Mouse (Mus musculus) ES-E14 (cell line): ENCODE results near the gene Acvr1b. TPM values are rescaled to one million over a fixed set of nuclear protein-coding genes. Genes with fewer than 3 reads are reported as not detected.

Source experiments
- DNase-seq: peaks from one replicate; pipeline ENCODE4 v3.0.0-alpha.2; 2013; ENCODE audit warnings: low read depth, low spot score
- H3K27ac ChIP-seq: 2 replicates; pipeline ENCODE4 v1.5.1; 2012; ENCODE audit warnings: low read depth, mild to moderate bottlenecking, low read length, moderate library complexity, mixed read lengths; ENCODE audit not compliant: poor library complexity, insufficient read depth, severe bottlenecking
- H3K36me3 ChIP-seq: 2 replicates; pipeline ENCODE4 v1.6.1; 2012; ENCODE audit warnings: mild to moderate bottlenecking, low read length, moderate library complexity, mixed read lengths; ENCODE audit not compliant: control insufficient read depth, poor library complexity, insufficient read depth, severe bottlenecking
- H3K4me1 ChIP-seq, 2 experiments: fragments of 150-350 bp in 1 of 2; sonication (generic) in 1 of 2; 2 replicates each; pipeline ENCODE4 v1.6.1; 2012; ENCODE audit warnings: low read length in 2 of 2, mild to moderate bottlenecking in 1 of 2, mixed read lengths in 1 of 2; ENCODE audit not compliant: control insufficient read depth in 2 of 2, insufficient read depth in 2 of 2, poor library complexity in 1 of 2
- H3K4me3 ChIP-seq, 2 experiments: fragments of 150-350 bp in 1 of 2; sonication (generic) in 1 of 2; 2 replicates each; pipeline ENCODE4 v1.5.1; 2012; ENCODE audit warnings: low read length in 2 of 2, low read depth in 1 of 2, mild to moderate bottlenecking in 1 of 2, mixed read lengths in 1 of 2; ENCODE audit not compliant: insufficient read depth in 1 of 2, poor library complexity in 1 of 2, severe bottlenecking in 1 of 2
- H3K9ac ChIP-seq: 2 replicates; pipeline ENCODE4 v1.6.1; 2012; ENCODE audit warnings: low read depth, mild to moderate bottlenecking, low read length, mixed read lengths; ENCODE audit not compliant: poor library complexity, insufficient read depth, severe bottlenecking
- H3K9me3 ChIP-seq: fragments of 150-350 bp; sonication (generic); 2 replicates; pipeline ENCODE4 v1.6.1; 2012; ENCODE audit warnings: low read depth, mild to moderate bottlenecking, low read length; ENCODE audit not compliant: control insufficient read depth, insufficient read depth
- CHD2 ChIP-seq: IDR thresholded peaks from 2 replicates; pipeline ENCODE4 v1.6.1; 2014; ENCODE audit warnings: mild to moderate bottlenecking, low read depth, low read length, inconsistent platforms
- HCFC1 ChIP-seq: IDR thresholded peaks from 2 replicates; pipeline ENCODE4 v1.6.1; 2012; ENCODE audit warnings: low read length, inconsistent platforms, borderline replicate concordance; ENCODE audit not compliant: insufficient read depth
- MAFK ChIP-seq: IDR thresholded peaks from 2 replicates; pipeline ENCODE4 v1.6.1; 2014; ENCODE audit warnings: mild to moderate bottlenecking, low read depth, low read length, inconsistent platforms; ENCODE audit not compliant: insufficient read depth
- ZC3H11A ChIP-seq: IDR thresholded peaks from 2 replicates; pipeline ENCODE4 v1.6.1; 2012; ENCODE audit warnings: low read depth, mild to moderate bottlenecking, inconsistent platforms, low read length, borderline replicate concordance
- ZNF384 ChIP-seq: IDR thresholded peaks from 2 replicates; pipeline ENCODE4 v1.6.1; 2012; ENCODE audit warnings: low read depth, low read length, inconsistent platforms
- in situ Hi-C, 2 experiments: fragments of 600-800 bp; cut with MboI; formaldehyde crosslinking; loops; one replicate each; pipeline ENCODE4 v1.15.1; 2025; ENCODE audit warnings: low sequenced_read_pairs in 2 of 2, inconsistent platforms in 1 of 2; ENCODE audit not compliant: unreplicated experiment in 2 of 2
- total RNA-seq: library from RNA; depleted of rRNA; stranded (reverse); fragments of 300-350 nt; gene quantifications from 2 replicates; pipeline ENCODE4 v1.2.3, GENCODE M21; 2012

Gene Acvr1b
- total RNA-seq, 1 experiment: 26.4 TPM

- DNase-seq: no peak
- no peak for TF ChIP-seq HCFC1
- TF ChIP-seq CHD2: no peak
- no peak for TF ChIP-seq MAFK
- H3K9ac ChIP-seq: no peak overlapping the region
- H3K36me3 ChIP-seq: no peaks in the 10 kb centered on the region
- peaks cover 20 to 30% of the 10 kb centered on the region in 2 experiments for H3K4me1 ChIP-seq
- in situ Hi-C loops: no loop called here
- H3K4me3 ChIP-seq: peak overlapping the region in 1 of 2 experiments; percentile 46; a peak in 1 of 4 replicates
- H3K27ac ChIP-seq: no peak overlapping the region
- no peaks in the 10 kb centered on the region for H3K9me3 ChIP-seq
These were observed 32.8 kb upstream of the Acvr1b start for GRCm38 (mm10) chr15:101141061-101141541.

- no peak for DNase-seq
- in situ Hi-C loops: no loop called here
- Histone ChIP-seq H3K9me3 (no peaks in the 10 kb centered on the region), H3K9ac (no peak overlapping the region), H3K4me1 (peaks cover 19 to 29% of the 10 kb centered on the region in 2 experiments), H3K4me3 (peak overlapping the region in 1 of 2 experiments; percentile 17; a peak in 1 of 4 replicates), H3K36me3 (no peaks in the 10 kb centered on the region), H3K27ac (no peak overlapping the region)
- TF ChIP-seq MAFK: no peak
- no peak for TF ChIP-seq ZNF384
- TF ChIP-seq ZC3H11A: no peak
- TF ChIP-seq HCFC1: no peak
- no peak for TF ChIP-seq CHD2
These were observed 31.2 kb upstream of the Acvr1b start for GRCm38 (mm10) chr15:101142672-101143071.

GRCm38 (mm10) chr15:101143494-101143893, 30.4 kb upstream of the Acvr1b start:
- DNase-seq: no peak
- Histone ChIP-seq H3K9ac (no peak overlapping the region), H3K4me1 (peaks cover 21 to 27% of the 10 kb centered on the region in 2 experiments), H3K27ac (no peak overlapping the region), H3K4me3 (no peak overlapping the region), H3K36me3 (no peaks in the 10 kb centered on the region), H3K9me3 (no peaks in the 10 kb centered on the region)
- TF ChIP-seq ZC3H11A (no peak), MAFK (no peak), HCFC1 (no peak), ZNF384 (no peak), CHD2 (no peak)
- in situ Hi-C loops: no loop called here

- no peaks in the 10 kb centered on the region for H3K36me3 ChIP-seq
- no peak overlapping the region for H3K27ac ChIP-seq
- DNase-seq: no peak
- TF ChIP-seq MAFK (no peak), ZC3H11A (no peak), HCFC1 (no peak), CHD2 (no peak), ZNF384 (no peak)
- H3K9ac ChIP-seq: no peak overlapping the region
- H3K4me3 ChIP-seq: no peak overlapping the region
- H3K9me3 ChIP-seq: no peaks in the 10 kb centered on the region
- in situ Hi-C loops: no loop called here
- H3K4me1 ChIP-seq: peaks cover 21 to 27% of the 10 kb centered on the region in 2 experiments
These were observed 29.7 kb upstream of the Acvr1b start for GRCm38 (mm10) chr15:101144176-101144575.

- Histone ChIP-seq H3K4me1 (peaks cover 21 to 27% of the 10 kb centered on the region in 2 experiments), H3K9me3 (no peaks in the 10 kb centered on the region), H3K27ac (no peak overlapping the region), H3K9ac (no peak overlapping the region), H3K4me3 (no peak overlapping the region), H3K36me3 (no peaks in the 10 kb centered on the region)
- in situ Hi-C loops: no loop called here
- TF ChIP-seq HCFC1 (no peak), ZNF384 (no peak), ZC3H11A (no peak), CHD2 (no peak), MAFK (no peak)
- no peak for DNase-seq
These were observed 29.1 kb upstream of the Acvr1b start for GRCm38 (mm10) chr15:101144779-101145178.
